Mouse (Mus musculus): ENCODE measurements around the gene Xkr8. TPM values are rescaled to one million over a fixed set of nuclear protein-coding genes. Genes with fewer than 3 reads are reported as not detected.
A peak's percentile ranks its signal among the peaks of the same experiment; 100 is the strongest.

Gene Xkr8
- total and polyA plus RNA-seq, 2 experiments from 2014 or later = 6.9 to 7.1 TPM

- DNase-seq (ENCODE audit: low spot score) = peak; percentile 78
- no peak within 1 kb of the TSS for H3K27ac ChIP-seq (ENCODE audit: low read depth, low read length)
- ATAC-seq (ENCODE audit: low FRiP score) = 0 out of 2 replicates have a peak, but pooled peaks have one; percentile 56
- no peaks in the 10 kb centered on the region for H3K36me3 ChIP-seq (ENCODE audit: insufficient read depth, low read length)
- no peaks in the 10 kb centered on the region for H3K9me3 ChIP-seq (ENCODE audit: low read length)
- WGBS = under 1% methylated on average over 22 of the region's 22 CpGs
- peak within 1 kb of the TSS; percentile 39 for H3K4me3 ChIP-seq (ENCODE audit: low read depth, low read length)
- H3K4me2 ChIP-seq (ENCODE audit: low read depth, low read length, poor library complexity, severe bottlenecking) = peak within 1 kb of the TSS; percentile 85
- TF ChIP-seq CTCF (IDR thresholded peaks at IDR 0.05) = peak; percentile 75
- peaks cover 2% of the 10 kb centered on the region; the same call in 1 of the 2 replicates for H3K4me1 ChIP-seq (ENCODE audit: insufficient read depth, low read length)
- H3K27me3 ChIP-seq (ENCODE audit: insufficient read depth, low read length) = no peaks in the 10 kb centered on the region
- H3K9ac ChIP-seq (replicated peaks; ENCODE audit: low read length, poor library complexity, severe bottlenecking) = peak within 1 kb of the TSS; percentile 50; the same call in 1 of the 2 replicates
These were observed 24.6 kb upstream of the Xkr8 start, which contains the start of gene Smpdl3b for GRCm38 (mm10) chr4:132756974-132757373. Smpdl3b (minus strand) TSS chr4:132757252.

DNA sequence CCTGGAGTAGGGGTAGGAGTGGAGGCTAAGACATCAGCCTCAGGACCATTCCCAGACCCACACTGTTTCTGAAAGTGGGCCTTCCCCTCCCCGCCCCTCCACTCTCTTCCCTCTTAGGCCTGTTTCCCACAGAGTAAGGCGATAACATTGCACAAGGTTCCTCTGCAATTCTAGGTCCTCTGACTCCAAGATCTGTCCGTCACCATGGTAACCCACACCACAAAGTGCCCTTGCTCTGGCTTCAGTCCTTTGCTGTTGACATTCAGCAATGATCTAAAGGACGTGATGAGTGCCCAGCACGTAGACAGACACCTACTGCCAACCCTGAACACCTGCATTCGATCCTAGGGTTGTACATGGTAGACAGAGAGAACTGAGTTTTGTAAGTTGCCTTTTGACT is 20.6 kb upstream of the Xkr8 start:
- H3K9ac ChIP-seq (replicated peaks; ENCODE audit: low read length, poor library complexity, severe bottlenecking) = no peak overlapping the region
- WGBS = 63% methylated on average over 6 of the region's 6 CpGs
- no peak for ATAC-seq (ENCODE audit: low FRiP score)
- H3K36me3 ChIP-seq (ENCODE audit: insufficient read depth, low read length) = no peaks in the 10 kb centered on the region
- no peaks in the 10 kb centered on the region for H3K9me3 ChIP-seq (ENCODE audit: low read length)
- H3K4me1 ChIP-seq (ENCODE audit: insufficient read depth, low read length) = peaks cover 2% of the 10 kb centered on the region; the same call in 1 of the 2 replicates
- no peak overlapping the region for H3K27ac ChIP-seq (ENCODE audit: low read depth, low read length)
- DNase-seq (ENCODE audit: low spot score) = peak; percentile 27
- no peaks in the 10 kb centered on the region for H3K27me3 ChIP-seq (ENCODE audit: insufficient read depth, low read length)
- H3K4me2 ChIP-seq (ENCODE audit: low read depth, low read length, poor library complexity, severe bottlenecking) = no peak overlapping the region
- H3K4me3 ChIP-seq (ENCODE audit: low read depth, low read length) = no peak overlapping the region
- no peak for TF ChIP-seq CTCF (IDR thresholded peaks at IDR 0.05)

DNA sequence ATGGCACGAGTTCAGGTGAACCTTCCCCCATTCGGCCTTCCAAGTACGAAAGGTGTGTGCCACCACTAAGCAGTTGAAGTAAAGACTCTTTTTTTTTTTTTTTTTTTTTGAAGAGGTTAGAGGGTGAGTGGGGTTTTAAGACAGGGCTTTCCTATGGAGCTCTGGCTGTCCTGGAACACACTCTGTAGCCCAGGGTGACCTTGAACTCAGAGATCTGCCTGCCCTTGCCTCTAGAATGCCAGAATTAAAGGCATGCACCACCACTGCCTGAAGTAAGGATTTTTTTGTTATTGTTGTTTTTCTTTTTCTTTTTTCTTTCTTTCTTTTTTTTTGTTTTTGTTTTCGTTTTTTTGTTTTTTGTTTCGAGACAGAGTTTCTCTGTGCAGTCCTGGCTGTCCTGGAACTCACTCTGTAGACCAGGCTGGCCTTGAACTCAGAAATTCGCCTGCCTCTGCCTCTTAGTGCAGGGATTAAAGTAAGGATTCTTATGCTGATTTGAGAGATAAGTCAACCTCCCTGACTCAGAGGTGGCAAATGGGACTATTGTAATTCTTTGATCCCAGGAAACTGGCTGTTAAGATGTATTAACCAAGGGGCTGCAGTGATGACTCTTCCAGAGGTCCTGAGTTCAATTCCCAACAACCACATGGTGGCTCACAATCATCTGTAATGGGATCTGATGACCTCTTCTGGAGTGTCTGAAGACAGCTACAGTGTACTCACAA is 17.1 kb upstream of the Xkr8 start:
- ATAC-seq (ENCODE audit: low FRiP score) = no peak
- Histone ChIP-seq H3K4me1 (ENCODE audit: insufficient read depth, low read length) (0 out of 2 replicates have a peak, but pooled peaks cover 5% of the 10 kb centered on the region), H3K9ac (replicated peaks; ENCODE audit: low read length, poor library complexity, severe bottlenecking) (no peak overlapping the region), H3K27ac (ENCODE audit: low read depth, low read length) (no peak overlapping the region), H3K4me3 (ENCODE audit: low read depth, low read length) (no peak overlapping the region), H3K4me2 (ENCODE audit: low read depth, low read length, poor library complexity, severe bottlenecking) (no peak overlapping the region), H3K27me3 (ENCODE audit: insufficient read depth, low read length) (no peaks in the 10 kb centered on the region), H3K36me3 (ENCODE audit: insufficient read depth, low read length) (no peaks in the 10 kb centered on the region), H3K9me3 (ENCODE audit: low read length) (no peaks in the 10 kb centered on the region)
- WGBS = 80% methylated on average over 6 of the region's 6 CpGs
- TF ChIP-seq CTCF (IDR thresholded peaks at IDR 0.05) = no peak
- DNase-seq (ENCODE audit: low spot score) = no peak

- Histone ChIP-seq H3K4me2 (ENCODE audit: low read depth, low read length, poor library complexity, severe bottlenecking) (no peak overlapping the region), H3K4me3 (ENCODE audit: low read depth, low read length) (no peak overlapping the region), H3K9me3 (ENCODE audit: low read length) (no peaks in the 10 kb centered on the region), H3K27me3 (ENCODE audit: insufficient read depth, low read length) (no peaks in the 10 kb centered on the region), H3K4me1 (ENCODE audit: insufficient read depth, low read length) (0 out of 2 replicates have a peak, but pooled peaks cover 8% of the 10 kb centered on the region), H3K9ac (replicated peaks; ENCODE audit: low read length, poor library complexity, severe bottlenecking) (no peak overlapping the region), H3K27ac (ENCODE audit: low read depth, low read length) (no peak overlapping the region), H3K36me3 (ENCODE audit: insufficient read depth, low read length) (no peaks in the 10 kb centered on the region)
- DNase-seq (ENCODE audit: low spot score) (no peak), ATAC-seq (ENCODE audit: low FRiP score) (no peak)
- no peak for TF ChIP-seq CTCF (IDR thresholded peaks at IDR 0.05)
- 95% methylated on average over 4 of the region's 4 CpGs for WGBS
These were observed 16.4 kb upstream of the Xkr8 start for GRCm38 (mm10) chr4:132748778-132749177.

DNA sequence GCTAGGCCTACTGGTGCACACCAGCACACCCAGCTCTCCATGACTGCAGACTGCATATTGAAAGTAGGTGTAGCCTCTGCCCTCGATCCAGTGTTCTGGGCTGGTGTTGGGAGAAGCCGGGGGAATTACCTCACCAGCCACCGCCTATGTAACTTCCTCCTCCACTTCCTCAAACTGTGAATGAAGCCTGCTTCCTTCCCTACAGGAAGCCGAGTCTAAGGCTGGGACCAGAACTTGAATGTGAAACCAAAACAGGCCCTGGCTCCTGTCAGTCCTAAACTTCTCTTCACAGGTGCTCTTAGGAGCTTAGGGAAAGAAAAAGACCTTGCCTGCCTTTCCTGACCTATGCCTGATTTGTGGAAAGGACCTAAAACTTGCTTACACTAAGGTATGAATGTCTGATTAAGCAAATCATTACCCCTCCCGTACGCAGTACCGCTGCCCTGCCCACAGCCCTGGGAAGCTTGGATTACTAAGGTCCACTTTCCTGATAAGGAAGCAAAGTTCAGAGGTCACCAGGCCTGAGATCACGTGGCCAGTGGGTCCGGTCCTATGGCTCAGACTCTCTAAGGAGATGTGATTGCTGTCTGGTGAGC is 15.4 kb upstream of the Xkr8 start:
- Histone ChIP-seq H3K27ac (ENCODE audit: low read depth, low read length) (no peak overlapping the region), H3K4me3 (ENCODE audit: low read depth, low read length) (no peak overlapping the region), H3K9ac (replicated peaks; ENCODE audit: low read length, poor library complexity, severe bottlenecking) (no peak overlapping the region), H3K4me2 (ENCODE audit: low read depth, low read length, poor library complexity, severe bottlenecking) (no peak overlapping the region), H3K4me1 (ENCODE audit: insufficient read depth, low read length) (peaks cover 11% of the 10 kb centered on the region; the same call in 1 of the 2 replicates), H3K27me3 (ENCODE audit: insufficient read depth, low read length) (no peaks in the 10 kb centered on the region), H3K36me3 (ENCODE audit: insufficient read depth, low read length) (no peaks in the 10 kb centered on the region), H3K9me3 (ENCODE audit: low read length) (no peaks in the 10 kb centered on the region)
- WGBS = 75% methylated on average over 9 of the region's 9 CpGs
- no peak for DNase-seq (ENCODE audit: low spot score)
- no peak for ATAC-seq (ENCODE audit: low FRiP score)
- no peak for TF ChIP-seq CTCF (IDR thresholded peaks at IDR 0.05)

DNA sequence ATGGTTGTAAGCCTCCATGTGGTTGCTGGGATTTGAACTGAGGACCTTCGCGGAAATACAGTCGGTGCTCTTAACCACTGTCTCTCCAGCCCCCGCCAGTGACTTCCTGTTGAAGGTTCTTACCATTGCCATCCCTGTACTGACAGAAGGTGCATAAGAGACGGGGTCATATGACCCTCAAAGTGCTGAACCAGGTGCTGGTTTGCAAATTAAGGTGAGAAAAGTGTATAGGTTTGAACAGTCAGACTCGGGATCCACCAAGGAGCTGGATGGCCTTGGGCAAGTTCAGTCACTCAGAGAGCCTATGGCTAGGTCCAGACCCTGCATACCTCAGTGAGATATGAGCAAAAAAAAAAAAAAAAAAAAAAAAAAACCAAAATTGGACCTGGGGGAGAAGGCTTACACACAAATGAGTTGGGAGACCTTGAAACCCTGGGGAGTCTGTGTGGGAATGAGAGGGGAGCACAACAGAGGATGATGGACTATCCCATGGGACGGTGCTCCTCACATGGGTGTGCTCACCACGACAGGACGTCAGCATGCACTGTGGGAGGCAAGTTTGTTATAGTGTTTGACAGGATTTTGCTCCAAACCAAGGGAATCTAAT is 14.7 kb upstream of the Xkr8 start:
- no peak for DNase-seq (ENCODE audit: low spot score)
- no peak for TF ChIP-seq CTCF (IDR thresholded peaks at IDR 0.05)
- Histone ChIP-seq H3K9ac (replicated peaks; ENCODE audit: low read length, poor library complexity, severe bottlenecking) (no peak overlapping the region), H3K27me3 (ENCODE audit: insufficient read depth, low read length) (no peaks in the 10 kb centered on the region), H3K4me1 (ENCODE audit: insufficient read depth, low read length) (peaks cover 11% of the 10 kb centered on the region; the same call in 1 of the 2 replicates), H3K36me3 (ENCODE audit: insufficient read depth, low read length) (no peaks in the 10 kb centered on the region), H3K4me3 (ENCODE audit: low read depth, low read length) (no peak overlapping the region), H3K27ac (ENCODE audit: low read depth, low read length) (no peak overlapping the region), H3K4me2 (ENCODE audit: low read depth, low read length, poor library complexity, severe bottlenecking) (no peak overlapping the region), H3K9me3 (ENCODE audit: low read length) (no peaks in the 10 kb centered on the region)
- WGBS = 84% methylated on average over 9 of the region's 9 CpGs
- no peak for ATAC-seq (ENCODE audit: low FRiP score)

All from midbrain, postnatal 0 days (tissue).